Mouse (Mus musculus): ENCODE data around the gene Sms.

DNA sequence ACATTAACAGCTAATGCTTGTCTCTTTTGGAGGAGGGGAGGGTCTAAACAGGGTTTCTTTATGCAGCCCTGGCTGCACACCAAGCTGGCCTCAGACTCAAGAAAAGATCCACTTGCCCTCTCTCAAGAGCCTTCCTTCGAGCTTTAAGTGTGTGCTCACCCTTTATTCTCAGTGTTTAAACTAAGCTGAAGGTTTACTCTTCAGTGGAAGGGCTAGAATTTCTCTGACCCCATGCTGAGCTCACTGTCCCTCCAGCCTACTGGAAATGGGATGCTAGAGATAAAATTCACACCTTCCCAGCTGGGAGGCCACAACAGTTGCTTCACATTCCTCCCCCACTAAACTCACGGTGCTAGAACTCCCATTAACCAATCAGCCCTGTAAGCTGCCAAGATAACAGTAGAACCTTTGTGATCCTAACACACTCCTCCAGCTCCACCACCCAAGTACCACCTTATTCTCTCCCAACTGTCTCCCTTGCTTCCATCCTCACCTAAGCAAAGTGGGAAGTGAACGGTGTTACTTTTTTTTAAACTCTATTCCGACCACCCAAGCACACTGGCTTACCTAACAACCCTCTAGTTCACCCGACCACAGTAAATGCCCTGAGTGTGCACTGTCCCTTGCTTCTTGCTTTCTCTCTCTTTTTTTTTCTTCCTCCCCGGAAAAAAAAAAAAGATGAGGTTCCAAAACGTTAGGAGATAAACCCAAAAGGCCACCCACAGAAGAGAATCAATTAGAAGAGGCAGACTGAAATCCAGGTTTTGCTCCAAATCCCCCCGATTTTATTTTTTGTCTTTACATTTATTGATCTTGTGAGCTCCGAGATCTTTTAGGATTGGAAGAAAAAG, 2.0 kb downstream of the Sms start:
- TF ChIP-seq CTCF (IDR thresholded peaks at IDR 0.05; ENCODE audit: control insufficient read depth, insufficient read depth, low read length) (no peak), POLR2A (IDR thresholded peaks at IDR 0.05; ENCODE audit: borderline replicate concordance, control insufficient read depth, low read depth, low read length) (no peak)
